Mouse (Mus musculus) intestine, embryonic 16.5 days (tissue): ENCODE measurements around the gene Pitpnm1. TPM values are rescaled to one million over a fixed set of nuclear protein-coding genes. Genes with fewer than 3 reads are reported as not detected.

Experiments used
- ATAC-seq: fragments of 200-750 bp; cut with Nextera tagmentation; 2 replicates; pipeline ENCODE4 v1.8.0; 2017; ENCODE audit warnings: moderate TSS enrichment, moderate library complexity
- H3K27ac ChIP-seq: fragments of 300-500 bp; sonication (generic); 2 replicates; pipeline ENCODE4 v1.5.1; 2014; ENCODE audit warnings: mild to moderate bottlenecking, low read length
- H3K27me3 ChIP-seq: fragments of 300-500 bp; sonication (generic); replicated peaks from 2 replicates; pipeline ENCODE4 v1.6.1; 2014; ENCODE audit warnings: low read length, control low read depth, mixed read lengths; ENCODE audit not compliant: control insufficient read depth, insufficient read depth
- H3K36me3 ChIP-seq: fragments of 300-500 bp; sonication (generic); 2 replicates; pipeline ENCODE4 v1.6.1; 2014; ENCODE audit warnings: low read length, control low read depth; ENCODE audit not compliant: control insufficient read depth, insufficient read depth
- H3K4me1 ChIP-seq: fragments of 300-500 bp; sonication (generic); 2 replicates; pipeline ENCODE4 v1.6.1; 2014; ENCODE audit warnings: low read length, control low read depth, mixed read lengths; ENCODE audit not compliant: control insufficient read depth, insufficient read depth
- H3K4me2 ChIP-seq: fragments of 300-500 bp; sonication (generic); 2 replicates; pipeline ENCODE4 v1.6.1; 2014; ENCODE audit warnings: low read depth, low read length, control low read depth
- H3K4me3 ChIP-seq: fragments of 300-500 bp; sonication (generic); 2 replicates; pipeline ENCODE4 v1.5.1; 2014; ENCODE audit warnings: mild to moderate bottlenecking, low read length
- H3K9ac ChIP-seq: fragments of 300-500 bp; sonication (generic); 2 replicates; pipeline ENCODE4 v1.6.1; 2014; ENCODE audit warnings: low read depth, low read length
- H3K9me3 ChIP-seq: fragments of 300-500 bp; sonication (generic); 2 replicates; pipeline ENCODE4 v1.6.1; 2016; ENCODE audit warnings: low read length, control low read depth; ENCODE audit not compliant: control insufficient read depth
- WGBS: fragments of 180-500 bp; shearing (Covaris S2); extraction: QIAGEN DNeasy Blood & Tissue Kit; methylation state at CpG from one replicate; pipeline ENCODE4 v1.1.7; 2014; 5-methylcytosine and 5-hydroxymethylcytosine counted together
- polyA plus RNA-seq: library from polyadenylated mRNA; unstranded; fragments of >200 nt; fragmentation: Nextera tagmentation; extraction: Ambion mirVana; gene quantifications from 2 replicates; pipeline ENCODE4 v1.2.1, GENCODE M21; 2015

Gene Pitpnm1
- polyA plus RNA-seq, 1 experiment from 2014 or later = 19.7 TPM

DNA sequence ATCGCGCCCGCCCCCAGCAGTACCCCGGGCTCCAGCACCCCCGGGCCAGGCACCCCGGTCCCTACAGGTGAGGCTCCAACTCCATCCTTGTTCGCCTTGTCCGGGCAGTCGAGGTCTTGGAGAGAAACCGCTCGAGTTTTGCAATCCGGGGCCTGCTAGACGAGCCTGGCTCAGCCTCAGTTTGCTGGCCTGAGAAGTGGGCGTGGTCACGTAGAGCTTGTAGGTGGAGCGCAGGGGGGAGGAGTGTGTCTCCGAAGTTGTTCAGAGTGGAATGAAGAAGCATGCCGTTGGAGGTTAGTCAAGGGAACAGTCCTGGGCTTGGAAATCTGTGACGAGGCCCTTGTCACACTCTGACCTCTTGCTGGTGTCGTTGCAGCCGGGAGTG is 2.4 kb upstream of the Pitpnm1 start:
- Histone ChIP-seq H3K27me3 (0 out of 2 replicates have a peak, but pooled peaks cover 4% of the 10 kb centered on the region), H3K4me1 (peaks cover 36% of the 10 kb centered on the region), H3K9ac (peak overlapping the region; percentile 76), H3K27ac (peak overlapping the region; percentile 90), H3K4me3 (peak overlapping the region; percentile 70), H3K4me2 (peak overlapping the region; percentile 73), H3K9me3 (no peaks in the 10 kb centered on the region), H3K36me3 (no peaks in the 10 kb centered on the region)
- ATAC-seq = peak; percentile 72
- under 1% methylated on average over 21 of the region's 21 CpGs for WGBS

DNA sequence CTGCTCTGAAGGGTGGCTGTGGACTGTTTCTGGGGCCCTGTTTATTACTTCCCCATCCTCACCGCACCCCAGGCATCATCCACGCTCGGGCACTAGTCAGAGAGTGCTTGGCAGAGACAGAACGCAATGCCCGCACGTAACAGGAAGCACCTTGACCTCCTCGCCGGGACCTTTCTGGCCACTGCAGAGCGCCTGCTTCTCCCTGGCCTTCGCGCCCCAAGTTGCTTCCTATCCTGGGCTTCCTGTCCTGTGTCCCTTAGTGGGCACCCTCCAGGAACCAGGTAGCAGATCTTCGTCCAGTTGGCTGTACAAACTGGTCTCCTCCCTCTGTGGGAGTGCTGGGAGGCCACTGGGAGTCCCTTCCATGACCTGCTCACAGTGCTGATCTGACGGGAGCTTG is 1.4 kb upstream of the Pitpnm1 start:
- WGBS = 93% methylated on average over 13 of the region's 13 CpGs
- no peak for ATAC-seq
- H3K27me3 ChIP-seq = 0 out of 2 replicates have a peak, but pooled peaks cover 4% of the 10 kb centered on the region
- H3K9ac ChIP-seq = no peak overlapping the region
- H3K36me3 ChIP-seq = no peaks in the 10 kb centered on the region
- H3K4me1 ChIP-seq = peaks cover 35% of the 10 kb centered on the region
- no peak overlapping the region for H3K4me3 ChIP-seq
- no peaks in the 10 kb centered on the region for H3K9me3 ChIP-seq
- no peak overlapping the region for H3K27ac ChIP-seq
- H3K4me2 ChIP-seq = peak overlapping the region; percentile 73; the same call in 1 of the 2 replicates

DNA sequence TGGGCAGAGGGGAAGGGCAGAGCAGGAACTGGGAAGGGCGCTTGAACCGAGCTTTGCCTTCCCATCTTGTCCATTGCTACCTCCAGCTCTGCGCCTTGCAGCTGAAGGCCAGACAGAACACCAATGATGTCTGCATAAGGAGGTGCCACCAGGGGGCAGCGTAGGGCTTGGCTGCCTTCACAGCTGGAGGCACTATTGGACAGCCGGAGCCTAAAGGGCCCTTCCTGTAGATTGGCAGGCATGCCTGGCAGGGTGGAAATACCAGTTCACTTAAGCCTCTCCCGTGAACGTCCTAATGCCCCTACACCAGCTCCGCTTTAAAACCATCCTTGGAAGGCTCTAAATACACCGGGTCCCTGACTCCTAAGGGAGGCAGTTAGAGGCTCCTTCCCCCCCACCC is 742 bp upstream of the Pitpnm1 start:
- Histone ChIP-seq H3K4me2 (peak overlapping the region; percentile 82), H3K4me3 (peak overlapping the region; percentile 53), H3K27ac (peak overlapping the region; percentile 69), H3K27me3 (0 out of 2 replicates have a peak, but pooled peaks cover 4% of the 10 kb centered on the region), H3K4me1 (peaks cover 35% of the 10 kb centered on the region), H3K9me3 (no peaks in the 10 kb centered on the region), H3K36me3 (no peaks in the 10 kb centered on the region), H3K9ac (peak overlapping the region; percentile 71; the same call in 1 of the 2 replicates)
- WGBS = 11% methylated on average over 9 of the region's 9 CpGs
- ATAC-seq = peak; percentile 17

DNA sequence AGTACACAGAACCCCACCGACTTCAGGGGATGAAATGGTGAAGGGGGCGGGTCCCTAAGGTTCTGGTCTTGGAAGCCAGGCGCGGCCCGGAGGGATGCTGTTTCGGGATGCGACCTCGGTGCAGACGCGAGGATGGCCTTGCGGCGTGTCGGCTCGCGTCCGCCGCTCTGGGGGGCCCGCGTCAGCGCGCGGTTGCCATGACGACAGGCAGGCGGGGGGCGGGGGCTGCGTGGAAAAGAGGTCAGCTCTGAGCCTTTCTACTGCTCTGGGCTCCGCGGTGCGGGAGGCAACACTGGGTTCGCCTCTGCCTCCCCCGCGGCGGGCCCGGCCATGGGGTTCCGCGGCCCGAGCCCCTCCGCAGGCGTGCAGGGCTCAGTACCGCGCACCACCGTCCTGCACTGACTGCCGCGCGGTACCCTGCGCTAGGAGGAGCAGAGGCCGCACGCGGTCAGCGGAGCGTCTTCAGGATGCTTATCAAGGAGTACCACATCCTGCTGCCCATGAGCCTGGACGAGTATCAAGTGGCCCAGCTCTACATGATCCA is 992 bp downstream of the Pitpnm1 start:
- WGBS = 2% methylated on average over 52 of the region's 52 CpGs
- Histone ChIP-seq H3K4me3 (peak overlapping the region; percentile 53), H3K4me1 (peaks cover 35% of the 10 kb centered on the region), H3K27me3 (0 out of 2 replicates have a peak, but pooled peaks cover 4% of the 10 kb centered on the region), H3K4me2 (peak overlapping the region; percentile 82), H3K9ac (peak overlapping the region; percentile 71), H3K9me3 (no peaks in the 10 kb centered on the region), H3K27ac (no peak overlapping the region), H3K36me3 (no peaks in the 10 kb centered on the region)
- no peak for ATAC-seq

DNA sequence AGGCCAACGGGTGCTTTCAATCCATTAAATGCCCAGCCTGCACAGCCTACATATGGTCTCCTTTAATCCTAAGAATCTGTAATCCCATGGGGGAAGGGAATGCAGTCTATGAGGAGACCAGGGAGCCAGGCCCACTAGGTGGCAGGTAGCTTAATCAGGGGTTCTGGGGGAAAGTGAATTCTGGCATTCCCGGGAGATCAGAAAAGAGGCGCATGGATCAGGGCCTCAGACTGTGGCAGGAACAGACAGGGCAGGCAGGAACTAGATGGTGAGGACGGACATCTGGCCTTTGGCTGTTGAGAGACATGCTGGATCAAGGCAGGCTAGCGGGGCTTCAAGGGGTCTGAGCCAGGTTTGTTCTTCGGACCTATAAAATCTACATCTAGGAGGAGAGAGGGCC is 1.7 kb downstream of the Pitpnm1 start:
- Histone ChIP-seq H3K36me3 (no peaks in the 10 kb centered on the region), H3K9ac (no peak overlapping the region), H3K9me3 (no peaks in the 10 kb centered on the region), H3K4me3 (no peak overlapping the region), H3K27ac (no peak overlapping the region), H3K4me1 (peaks cover 33% of the 10 kb centered on the region), H3K27me3 (0 out of 2 replicates have a peak, but pooled peaks cover 4% of the 10 kb centered on the region), H3K4me2 (no peak overlapping the region)
- no peak for ATAC-seq
- WGBS = 81% methylated on average over 6 of the region's 6 CpGs

DNA sequence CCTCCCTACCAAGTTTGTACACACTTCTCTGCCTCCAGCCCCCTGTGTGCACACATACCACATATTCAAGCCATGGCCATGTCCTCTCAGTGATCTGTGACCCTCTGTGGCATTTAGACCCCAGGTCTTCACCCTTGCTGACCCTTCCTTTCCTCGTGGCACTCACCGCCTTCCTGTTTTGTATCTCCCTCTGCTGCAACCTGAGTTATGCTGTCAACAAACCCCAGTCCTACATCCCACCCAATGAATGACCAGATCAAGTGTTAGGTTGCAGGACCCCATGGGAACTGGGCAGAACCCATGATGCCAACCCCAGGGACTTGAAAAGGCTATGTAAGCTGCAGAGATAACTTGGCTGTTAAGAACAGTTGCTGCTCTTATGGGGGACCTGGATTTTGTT is 2.3 kb downstream of the Pitpnm1 start:
- ATAC-seq = no peak
- 80% methylated on average over 2 of the region's 2 CpGs for WGBS
- Histone ChIP-seq H3K9ac (no peak overlapping the region), H3K9me3 (no peaks in the 10 kb centered on the region), H3K4me3 (no peak overlapping the region), H3K27me3 (0 out of 2 replicates have a peak, but pooled peaks cover 4% of the 10 kb centered on the region), H3K27ac (no peak overlapping the region), H3K4me1 (peaks cover 32% of the 10 kb centered on the region), H3K36me3 (no peaks in the 10 kb centered on the region), H3K4me2 (no peak overlapping the region)

DNA sequence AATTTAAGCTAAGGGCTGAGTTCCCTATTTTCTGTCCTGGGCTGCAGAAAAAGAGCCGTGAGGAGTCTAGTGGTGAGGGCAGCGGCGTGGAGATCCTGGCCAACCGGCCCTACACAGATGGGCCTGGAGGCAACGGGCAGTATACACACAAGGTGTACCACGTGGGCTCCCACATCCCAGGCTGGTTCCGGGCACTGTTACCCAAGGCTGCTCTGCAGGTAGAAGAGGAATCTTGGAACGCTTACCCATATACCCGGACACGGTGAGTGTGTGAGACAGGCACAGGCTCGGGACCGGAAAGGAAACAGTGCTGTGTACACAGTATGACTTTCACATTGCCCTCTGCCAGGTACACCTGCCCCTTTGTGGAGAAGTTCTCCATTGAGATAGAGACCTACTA is 2.8 kb downstream of the Pitpnm1 start:
- H3K4me3 ChIP-seq = no peak overlapping the region
- no peak overlapping the region for H3K4me2 ChIP-seq
- no peaks in the 10 kb centered on the region for H3K36me3 ChIP-seq
- no peak for ATAC-seq
- no peaks in the 10 kb centered on the region for H3K9me3 ChIP-seq
- H3K9ac ChIP-seq = no peak overlapping the region
- H3K27me3 ChIP-seq = 0 out of 2 replicates have a peak, but pooled peaks cover 4% of the 10 kb centered on the region
- WGBS = 95% methylated on average over 12 of the region's 12 CpGs
- H3K27ac ChIP-seq = no peak overlapping the region
- H3K4me1 ChIP-seq = peaks cover 31% of the 10 kb centered on the region

DNA sequence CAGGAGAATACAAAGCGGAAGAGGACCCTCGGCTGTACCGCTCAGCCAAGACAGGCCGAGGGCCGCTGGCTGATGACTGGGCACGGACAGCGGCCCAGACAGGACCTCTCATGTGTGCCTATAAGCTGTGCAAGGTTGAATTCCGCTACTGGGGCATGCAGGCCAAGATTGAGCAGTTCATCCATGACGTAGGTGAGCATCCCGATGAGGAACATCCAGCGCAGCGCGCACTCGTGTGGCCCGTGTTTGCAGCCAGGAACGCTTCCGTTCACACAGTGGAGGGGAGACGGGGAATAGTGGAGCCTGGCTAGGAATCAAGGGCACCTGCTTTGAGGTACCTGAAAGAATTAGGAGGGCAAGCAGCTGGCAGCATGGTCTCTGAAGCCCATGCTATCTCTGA is 3.5 kb downstream of the Pitpnm1 start:
- Histone ChIP-seq H3K4me2 (no peak overlapping the region), H3K27ac (no peak overlapping the region), H3K27me3 (0 out of 2 replicates have a peak, but pooled peaks cover 4% of the 10 kb centered on the region), H3K9ac (no peak overlapping the region), H3K4me1 (peaks cover 26% of the 10 kb centered on the region), H3K36me3 (no peaks in the 10 kb centered on the region), H3K4me3 (no peak overlapping the region), H3K9me3 (no peaks in the 10 kb centered on the region)
- ATAC-seq = no peak
- 96% methylated on average over 18 of the region's 18 CpGs for WGBS

DNA sequence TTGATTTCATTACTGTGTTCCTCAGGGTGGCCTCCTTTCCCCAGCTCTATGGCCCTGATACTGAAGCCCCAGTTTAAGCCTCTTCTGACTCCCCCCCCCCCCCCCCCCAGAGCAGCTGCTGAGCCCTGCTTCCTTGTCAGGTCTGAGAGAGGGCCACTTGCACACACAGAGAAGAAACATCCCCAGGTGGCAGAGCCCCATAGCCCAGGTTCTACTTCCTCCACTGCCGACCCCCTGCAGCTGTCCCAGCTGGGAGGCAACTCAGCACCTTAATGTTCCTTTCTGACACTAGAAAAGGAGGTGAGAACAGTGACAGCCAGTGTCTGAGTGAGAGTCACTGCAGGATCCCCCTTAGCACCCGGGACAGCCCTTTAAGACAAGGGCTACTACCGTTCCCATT is 4.0 kb downstream of the Pitpnm1 start:
- H3K4me3 ChIP-seq = no peak overlapping the region
- H3K36me3 ChIP-seq = no peaks in the 10 kb centered on the region
- H3K9ac ChIP-seq = no peak overlapping the region
- H3K9me3 ChIP-seq = no peaks in the 10 kb centered on the region
- ATAC-seq = no peak
- WGBS = 73% methylated on average over 3 of the region's 3 CpGs
- H3K27ac ChIP-seq = no peak overlapping the region
- H3K4me2 ChIP-seq = no peak overlapping the region
- H3K4me1 ChIP-seq = peaks cover 21% of the 10 kb centered on the region
- H3K27me3 ChIP-seq = 0 out of 2 replicates have a peak, but pooled peaks cover 4% of the 10 kb centered on the region
